In the genomic region with DNA sequence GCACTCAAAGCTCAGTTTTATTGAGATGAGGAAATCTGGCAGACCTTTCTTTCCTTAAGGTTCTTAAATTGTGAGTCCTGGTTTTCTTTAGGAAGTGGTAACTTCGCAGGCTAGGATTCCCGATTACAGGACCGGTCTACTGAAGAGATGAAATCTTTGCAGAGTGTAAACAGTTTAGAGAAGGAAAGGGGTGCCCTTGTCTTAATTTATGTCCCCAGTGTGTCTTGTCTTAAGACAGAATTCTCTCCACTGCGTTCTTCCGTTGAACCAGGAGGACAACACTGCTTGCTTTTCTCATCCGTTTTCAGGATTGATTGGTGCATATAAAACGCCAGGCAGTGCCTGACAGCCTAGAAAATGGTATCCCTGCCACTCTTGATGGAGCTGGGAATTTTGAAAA, we compare ENCODE assay signal across 10 mouse cellular contexts. TPM values are rescaled to one million over a fixed set of nuclear protein-coding genes. Genes with fewer than 3 reads are reported as not detected.
A peak's percentile ranks its signal among the peaks of the same experiment; 100 is the strongest.
DNase-seq lines count a peak whose midpoint lies in the region; ATAC-seq and TF ChIP-seq lines count a peak whose summit lies in the region.
"Had no signal": no experiment of that assay in that cellular context is flagged by ENCODE, and none has a peak within 500 bp of the region (broad histone marks: within the 10 kb centered on the region; RNA-seq: fewer than 3 reads in every experiment).

No protein-coding gene starts in this region.

- no peaks in the 10 kb centered on the region for H3K9me3 ChIP-seq in limb, embryonic 14.5 days (ENCODE audit: control insufficient read depth, low read length)
- no peaks in the 10 kb centered on the region for H3K9me3 ChIP-seq in stomach, embryonic 16.5 days (replicated peaks; ENCODE audit: control insufficient read depth, low read length)

- WGBS in limb, embryonic 14.5 days, result 3% methylated on average over 7 of the region's 7 CpGs
- WGBS in stomach, embryonic 16.5 days, result 7% methylated on average over 7 of the region's 7 CpGs

- TF ChIP-seq POLR2A in limb, embryonic 14.5 days (IDR thresholded peaks at IDR 0.05; ENCODE audit: borderline replicate concordance, extremely low read depth, insufficient read depth, insufficient read length), result no peak

- H3K36me3 ChIP-seq in limb, embryonic 14.5 days (ENCODE audit: control insufficient read depth, insufficient read depth, low read length), result no peaks in the 10 kb centered on the region
- H3K36me3 ChIP-seq in stomach, embryonic 16.5 days (ENCODE audit: control insufficient read depth, insufficient read depth, low read length), result no peaks in the 10 kb centered on the region

- ATAC-seq in limb, embryonic 14.5 days (ENCODE audit: low FRiP score, low read depth), result no peak
- ATAC-seq in stomach, embryonic 16.5 days (ENCODE audit: insufficient read depth, low FRiP score), result no peak

- H3K27ac ChIP-seq in limb, embryonic 14.5 days (replicated peaks; ENCODE audit: low read depth, low read length), result no peak overlapping the region
- H3K27ac ChIP-seq in stomach, embryonic 16.5 days (ENCODE audit: low read length), result no peak overlapping the region

- peaks cover 29% of the 10 kb centered on the region for H3K27me3 ChIP-seq in limb, embryonic 14.5 days (ENCODE audit: control insufficient read depth, insufficient read depth, low read length)
- peaks cover 30% of the 10 kb centered on the region for H3K27me3 ChIP-seq in stomach, embryonic 16.5 days (ENCODE audit: control insufficient read depth, insufficient read depth, low read length)

- DNase-seq in embryo, embryonic 10.5 days (ENCODE audit: low spot score), result peak; percentile 31
- no peak for DNase-seq in embryo, embryonic 10 days (ENCODE audit: low spot score)
- DNase-seq in retina, embryonic 14.5 days (ENCODE audit: low spot score), result peak; percentile 18
- no peak for DNase-seq in retina, postnatal 1 day
- peak; percentile 21 for DNase-seq in limb, embryonic 14.5 days (ENCODE audit: low spot score)
- DNase-seq in T-cell, adult 2 months (ENCODE audit: low spot score), result no peak
- no peak for DNase-seq in thymus, postnatal 10 days (ENCODE audit: low spot score in 2 of 2)
- DNase-seq: lung, adult 18-20 months had no signal

- H3K4me1 ChIP-seq in limb, embryonic 14.5 days (ENCODE audit: control insufficient read depth, insufficient read depth, low read length), result no peaks in the 10 kb centered on the region; the same call in 1 of the 2 replicates
- 0 out of 2 replicates have a peak, but pooled peaks cover 4% of the 10 kb centered on the region for H3K4me1 ChIP-seq in stomach, embryonic 16.5 days (ENCODE audit: control insufficient read depth, insufficient read depth, low read length)

- H3K4me2 ChIP-seq in limb, embryonic 14.5 days (replicated peaks; ENCODE audit: low read depth, low read length, severe bottlenecking), result peak overlapping the region; percentile 93
- H3K4me2 ChIP-seq in stomach, embryonic 16.5 days (ENCODE audit: low read depth, low read length), result peak overlapping the region; percentile 98

- no peak overlapping the region for H3K9ac ChIP-seq in limb, embryonic 14.5 days (ENCODE audit: low read depth, low read length, severe bottlenecking)
- H3K9ac ChIP-seq in stomach, embryonic 16.5 days (ENCODE audit: low read length), result no peak overlapping the region

- H3K4me3 ChIP-seq in limb, embryonic 14.5 days (replicated peaks; ENCODE audit: low read length), result peak overlapping the region; percentile 58
- peak overlapping the region; percentile 68 for H3K4me3 ChIP-seq in stomach, embryonic 16.5 days (replicated peaks; ENCODE audit: low read length)

RNA-seq across cellular contexts. Expression of a gene that starts 1.7 kb away (rescaled TPM):
- polyA plus RNA-seq in limb, embryonic 14.5 days (2012; rRNA removed), result 1.5 and 2.1 TPM in 2 replicates
- polyA plus RNA-seq in limb, embryonic 14.5 days (2014; fragmentation: Nextera tagmentation; extraction: Ambion mirVana), result 1.4 and 2.6 TPM in 2 replicates
- 0.44 TPM in 2 replicates for polyA plus RNA-seq in stomach, embryonic 16.5 days (2015; fragmentation: Nextera tagmentation; extraction: Ambion mirVana)

RNA-seq across cellular contexts. Expression of a gene that starts 31.6 kb away (rescaled TPM):
- 0.20 TPM in 1 of 2 replicates, not detected in the other for polyA plus RNA-seq in limb, embryonic 14.5 days (2012; rRNA removed)
- 0.43 and 1.2 TPM in 2 replicates for polyA plus RNA-seq in limb, embryonic 14.5 days (2014; fragmentation: Nextera tagmentation; extraction: Ambion mirVana)
- polyA plus RNA-seq in stomach, embryonic 16.5 days (2015; fragmentation: Nextera tagmentation; extraction: Ambion mirVana), result 0.31 and 0.79 TPM in 2 replicates

RNA-seq across cellular contexts. Expression of a gene that starts 31.8 kb away (rescaled TPM):
- 198 and 221 TPM in 2 replicates for polyA plus RNA-seq in limb, embryonic 14.5 days (2012; rRNA removed)
- 296 and 297 TPM in 2 replicates for polyA plus RNA-seq in limb, embryonic 14.5 days (2014; fragmentation: Nextera tagmentation; extraction: Ambion mirVana)
- polyA plus RNA-seq in stomach, embryonic 16.5 days (2015; fragmentation: Nextera tagmentation; extraction: Ambion mirVana), result 257 and 260 TPM in 2 replicates

RNA-seq across cellular contexts. Expression of a gene that starts 44.0 kb away (rescaled TPM):
- polyA plus RNA-seq in limb, embryonic 14.5 days (2012; rRNA removed), result 0.05 and 0.18 TPM in 2 replicates
- 0.14 and 0.18 TPM in 2 replicates for polyA plus RNA-seq in limb, embryonic 14.5 days (2014; fragmentation: Nextera tagmentation; extraction: Ambion mirVana)
- 7.3 TPM in 2 replicates for polyA plus RNA-seq in stomach, embryonic 16.5 days (2015; fragmentation: Nextera tagmentation; extraction: Ambion mirVana)
- polyA plus RNA-seq: gonadal fat pad, adult 2 months had no signal

Comparison
In these comparisons a context has a peak if more than half of its experiments do, and no peak if none do; other contexts are left out.
1. DNase-seq: peak in embryo, embryonic 10.5 days (single experiment), retina, embryonic 14.5 days (single experiment) and limb, embryonic 14.5 days (single experiment); none in embryo, embryonic 10 days (single experiment), retina, postnatal 1 day (single experiment), T-cell, adult 2 months (single experiment) and thymus, postnatal 10 days (0 of 2).